Mouse (Mus musculus) left cerebral cortex, adult 9 months (tissue): ENCODE results near the gene Cep83.

Experiments used
- DNase-seq, 2 experiments: peaks; one replicate each; pipeline ENCODE4 v3.0.0; 2022; ENCODE audit warnings: low spot score in 2 of 2

Gene Cep83

DNA sequence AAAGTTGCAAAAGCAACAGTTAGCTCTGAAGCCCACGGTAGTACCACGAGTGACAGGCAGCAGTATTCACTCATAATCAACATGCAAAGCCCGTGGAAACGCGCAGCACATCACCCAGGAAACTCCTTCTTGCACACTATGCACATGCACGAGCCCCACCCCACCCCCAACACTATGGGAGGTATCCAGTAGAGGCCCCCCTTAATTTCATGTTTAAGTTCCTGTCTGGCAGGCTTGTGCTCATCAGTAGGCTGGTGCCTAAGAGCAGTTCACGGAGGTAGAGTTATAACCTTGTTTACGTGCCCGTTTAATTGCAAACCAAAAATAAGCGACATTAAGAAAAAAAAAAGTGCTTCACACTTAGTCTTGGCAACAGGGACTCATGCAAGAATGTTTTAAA lies 138.9 kb downstream of the Cep83 start:
- DNase-seq, result no peak

DNA sequence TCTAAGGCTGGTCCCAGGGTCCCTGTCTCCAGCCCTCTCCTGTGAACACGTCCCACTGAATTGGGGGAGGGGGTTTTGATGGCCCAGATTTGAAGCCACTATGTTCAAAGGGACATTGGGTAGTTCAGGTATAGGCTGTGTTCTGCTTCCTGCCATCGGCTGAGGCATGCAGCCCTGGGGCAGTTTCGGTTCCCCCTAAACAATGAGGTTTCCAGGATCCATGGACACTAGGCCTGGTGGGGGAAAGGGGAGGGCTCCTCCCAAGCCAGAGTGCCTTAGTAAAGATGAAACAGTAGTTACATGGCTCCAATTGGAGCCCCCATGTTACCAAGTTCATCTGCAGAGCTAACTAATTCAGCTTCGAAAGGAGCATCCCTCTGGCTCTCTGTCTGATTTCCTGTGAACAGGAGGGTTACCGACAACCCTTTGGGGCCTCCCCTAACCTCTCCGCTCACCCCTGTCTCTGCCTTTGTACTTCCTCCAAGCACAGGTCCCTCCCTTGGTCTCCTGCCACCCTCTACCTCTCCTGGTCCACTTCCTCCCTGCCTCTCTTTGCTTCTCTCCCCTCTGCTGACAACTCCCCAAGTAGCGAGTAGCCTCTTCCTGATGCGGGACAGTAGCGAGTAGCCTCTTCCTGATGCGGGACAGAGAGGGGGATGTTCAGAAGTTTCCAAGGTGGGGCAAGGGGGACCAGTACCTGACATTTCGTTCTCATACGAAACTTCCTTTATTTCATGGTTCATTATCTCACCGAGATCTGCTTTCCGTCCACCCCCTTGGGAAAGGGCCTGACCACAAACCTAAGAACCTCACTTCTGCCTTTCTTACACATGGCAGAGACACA lies 139.7 kb downstream of the Cep83 start:
- no peak for DNase-seq

DNA sequence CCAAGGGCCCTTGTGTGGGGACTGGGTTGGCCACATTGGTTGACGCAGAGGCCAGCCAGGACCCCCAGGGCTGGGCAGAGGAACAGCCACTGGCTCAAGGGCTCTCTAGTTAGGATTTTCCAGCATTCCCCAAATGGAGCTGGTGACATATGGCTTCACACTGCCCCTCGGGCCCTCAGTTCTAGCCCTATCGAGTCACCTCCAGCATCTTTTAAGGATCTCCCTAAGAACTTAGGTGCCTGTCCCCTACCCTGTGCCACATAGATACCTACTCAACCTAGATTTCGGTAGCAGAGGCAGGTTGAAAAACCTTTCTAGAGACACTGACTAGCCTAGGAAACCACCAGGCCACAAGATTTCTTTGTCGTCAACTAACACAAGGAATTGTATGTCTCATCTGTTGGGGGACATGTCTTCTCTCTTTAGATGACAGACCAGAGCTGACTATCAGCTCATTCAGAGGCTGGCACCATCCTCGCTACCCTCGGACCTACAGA lies 140.3 kb downstream of the Cep83 start:
- no peak for DNase-seq

DNA sequence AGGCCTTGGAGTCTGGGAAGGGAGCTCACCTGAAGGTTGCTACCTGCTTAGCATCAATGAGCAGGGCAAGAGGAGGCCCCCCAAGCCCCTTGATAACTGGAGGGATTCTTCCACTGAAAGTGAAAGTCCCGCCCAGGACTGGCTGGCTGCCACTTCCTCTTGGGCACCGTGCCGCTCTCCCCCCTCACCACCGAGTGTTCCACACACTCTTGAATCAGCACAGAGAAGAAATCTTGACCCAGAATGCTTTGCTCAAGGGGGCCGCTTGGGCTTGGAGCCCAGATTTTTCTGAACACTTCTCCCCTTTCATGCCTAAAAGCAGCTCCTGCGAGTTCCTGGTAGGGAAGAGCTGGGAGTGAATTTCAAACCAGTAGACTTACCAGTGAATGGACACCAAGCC lies 141.0 kb downstream of the Cep83 start:
- DNase-seq, result peak; percentile 55 to 93

DNA sequence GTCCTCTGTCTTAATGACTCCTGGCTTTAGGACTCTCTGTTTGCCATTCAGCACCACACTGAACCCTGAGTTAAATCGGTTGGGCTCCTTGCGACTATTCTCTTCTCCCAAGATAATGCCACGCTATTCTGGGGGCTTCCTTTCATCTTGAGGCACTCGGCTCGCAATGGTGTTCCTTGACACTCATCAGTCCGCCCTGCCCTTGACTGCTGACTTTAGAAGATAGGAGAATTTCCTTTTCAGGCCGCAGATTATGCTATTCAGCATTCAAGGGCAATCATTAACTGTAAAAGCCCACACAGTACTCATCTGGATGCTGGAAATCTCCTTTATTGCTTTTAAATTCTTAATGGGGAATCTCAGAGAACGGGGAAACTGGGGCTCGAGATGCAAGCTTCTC lies 147.4 kb downstream of the Cep83 start:
- no peak for DNase-seq
